Mouse (Mus musculus) ES-Bruce4 (cell line): ENCODE measurements at regions not wholly inside any gene's neighbourhood (a gene's known extent, or its start where the extent isn't known, plus 50 kb on each side); places are given as distances from the start of the nearest gene placed in this dataset.

Experiments
- CTCF ChIP-seq: IDR thresholded peaks from one replicate; pipeline ENCODE4 v1.8.1; 2011; ENCODE audit warnings: low read depth, low read length
- EP300 ChIP-seq: IDR thresholded peaks from 2 replicates; pipeline ENCODE4 v1.6.1; 2011; ENCODE audit warnings: low read depth, low read length; ENCODE audit not compliant: insufficient read depth

- TF ChIP-seq EP300 (no peak), CTCF (no peak)
Observed at GRCm38 (mm10) chr6:50949361-50949760, 295.1 kb upstream of the Npvf start.
